Mouse (Mus musculus): ENCODE data around the gene Pcbd2. TPM values are rescaled to one million over a fixed set of nuclear protein-coding genes. Genes with fewer than 3 reads are reported as not detected.
A peak's percentile ranks its signal among the peaks of the same experiment; 100 is the strongest.

Pcbd2 gene
- total and polyA plus RNA-seq, 2 experiments from 2014 or later: 8.6 to 30.6 TPM

DNA sequence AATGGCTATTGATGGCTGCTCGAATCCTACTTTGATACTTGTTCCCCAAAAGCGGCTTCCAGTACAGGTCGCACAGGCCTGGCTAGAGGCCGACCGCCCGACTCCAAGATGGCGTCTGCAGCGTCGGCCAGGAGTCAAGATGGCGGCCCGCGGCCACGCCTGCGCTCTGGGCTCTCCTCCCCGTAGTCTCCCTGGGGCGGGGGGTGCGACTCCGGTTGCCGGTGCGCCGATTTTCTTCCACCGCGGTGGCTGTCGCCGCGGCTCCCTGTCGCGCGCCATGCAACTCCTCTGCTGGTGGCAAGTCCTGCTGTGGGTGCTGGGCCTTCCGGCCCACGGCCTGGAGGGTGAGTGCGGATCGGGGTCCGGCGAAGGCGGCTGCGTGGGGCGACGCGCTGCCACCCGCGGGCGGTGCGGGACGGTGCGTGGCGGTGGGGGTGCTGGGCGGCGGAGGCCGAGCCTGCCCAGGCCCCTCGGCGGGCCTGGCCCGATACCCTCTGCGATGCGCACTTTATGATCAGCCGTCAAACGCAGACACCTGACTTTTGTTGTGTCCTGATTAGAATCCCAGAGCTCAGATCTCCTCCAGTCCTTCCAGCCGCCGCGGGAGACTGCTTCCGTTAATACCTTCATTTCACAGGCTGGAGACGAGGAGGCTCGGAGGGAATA is 12.5 kb upstream of the Pcbd2 start, which contains the start of gene Txndc15:
TSS of gene Txndc15 (plus strand) at position 150 of the 666 bp plus-strand sequence.
- peak within 1 kb of the TSS; percentile 91 for H3K9ac ChIP-seq (replicated peaks; ENCODE audit: low read length, poor library complexity, severe bottlenecking)
- H3K36me3 ChIP-seq (ENCODE audit: insufficient read depth, low read length): peaks cover 14% of the 10 kb centered on the region
- H3K27ac ChIP-seq (ENCODE audit: low read depth, low read length): peak within 1 kb of the TSS; percentile 97
- ATAC-seq (ENCODE audit: low FRiP score) (peak; percentile 92), DNase-seq (ENCODE audit: low spot score) (peak; percentile 93)
- no peaks in the 10 kb centered on the region for H3K27me3 ChIP-seq (ENCODE audit: insufficient read depth, low read length)
- under 1% methylated on average over 49 of the region's 63 CpGs for WGBS
- H3K4me2 ChIP-seq (ENCODE audit: low read depth, low read length, poor library complexity, severe bottlenecking): peak within 1 kb of the TSS; percentile 55
- peak within 1 kb of the TSS; percentile 72 for H3K4me3 ChIP-seq (ENCODE audit: low read depth, low read length)
- TF ChIP-seq CTCF (IDR thresholded peaks at IDR 0.05): no peak
- peaks cover 5% of the 10 kb centered on the region; the same call in 1 of the 2 replicates for H3K4me1 ChIP-seq (ENCODE audit: insufficient read depth, low read length)
- no peaks in the 10 kb centered on the region for H3K9me3 ChIP-seq (ENCODE audit: low read length)

- H3K36me3 ChIP-seq (ENCODE audit: insufficient read depth, low read length): peaks cover 18% of the 10 kb centered on the region
- DNase-seq (ENCODE audit: low spot score) (no peak), ATAC-seq (ENCODE audit: low FRiP score) (no peak)
- H3K4me1 ChIP-seq (ENCODE audit: insufficient read depth, low read length): peaks cover 5% of the 10 kb centered on the region; the same call in 1 of the 2 replicates
- H3K4me2 ChIP-seq (ENCODE audit: low read depth, low read length, poor library complexity, severe bottlenecking): peak overlapping the region; percentile 55
- H3K27ac ChIP-seq (ENCODE audit: low read depth, low read length): peak overlapping the region; percentile 97
- peak overlapping the region; percentile 72 for H3K4me3 ChIP-seq (ENCODE audit: low read depth, low read length)
- H3K9me3 ChIP-seq (ENCODE audit: low read length): no peaks in the 10 kb centered on the region
- H3K27me3 ChIP-seq (ENCODE audit: insufficient read depth, low read length): no peaks in the 10 kb centered on the region
- TF ChIP-seq CTCF (IDR thresholded peaks at IDR 0.05): no peak
- 9% methylated on average over 5 of the region's 5 CpGs for WGBS
- H3K9ac ChIP-seq (replicated peaks; ENCODE audit: low read length, poor library complexity, severe bottlenecking): peak overlapping the region; percentile 91
These were observed 12.0 kb upstream of the Pcbd2 start for GRCm38 (mm10) chr13:55715167-55715512.

DNA sequence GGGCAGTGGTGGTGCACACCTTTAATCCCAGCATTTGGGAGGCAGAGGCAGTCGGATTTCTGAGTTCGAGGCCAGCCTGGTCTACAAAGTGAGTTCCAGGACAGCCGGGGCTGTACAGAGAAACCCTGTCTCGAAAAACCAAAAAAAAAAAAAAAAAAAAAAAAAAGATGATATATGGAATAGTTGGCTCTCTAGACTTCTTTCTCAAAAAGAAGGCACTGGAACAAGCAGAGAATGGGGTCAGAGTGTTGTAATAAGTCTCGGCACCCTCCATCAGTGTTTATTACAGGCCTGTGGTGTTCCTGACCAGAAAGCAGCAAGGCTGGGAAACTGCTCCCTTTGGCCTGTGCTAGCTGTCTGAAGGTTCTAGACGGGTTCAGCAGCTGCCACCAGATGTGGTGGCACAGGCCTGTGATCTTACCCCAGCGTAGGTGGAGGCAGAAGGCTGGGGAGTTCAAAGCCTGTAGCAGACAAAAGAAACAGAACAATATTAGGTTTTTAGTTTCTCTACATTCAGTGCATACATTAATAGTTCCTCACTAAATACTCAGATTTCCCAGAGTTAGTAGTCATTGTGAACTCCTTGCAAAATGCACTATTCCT is 11.2 kb upstream of the Pcbd2 start:
- DNase-seq (ENCODE audit: low spot score) (no peak), ATAC-seq (ENCODE audit: low FRiP score) (no peak)
- Histone ChIP-seq H3K9me3 (ENCODE audit: low read length) (no peaks in the 10 kb centered on the region), H3K27ac (ENCODE audit: low read depth, low read length) (no peak overlapping the region), H3K9ac (replicated peaks; ENCODE audit: low read length, poor library complexity, severe bottlenecking) (no peak overlapping the region), H3K27me3 (ENCODE audit: insufficient read depth, low read length) (no peaks in the 10 kb centered on the region), H3K4me3 (ENCODE audit: low read depth, low read length) (no peak overlapping the region), H3K36me3 (ENCODE audit: insufficient read depth, low read length) (peaks cover 23% of the 10 kb centered on the region), H3K4me1 (ENCODE audit: insufficient read depth, low read length) (peaks cover 5% of the 10 kb centered on the region; the same call in 1 of the 2 replicates), H3K4me2 (ENCODE audit: low read depth, low read length, poor library complexity, severe bottlenecking) (peak overlapping the region; percentile 55)
- 89% methylated on average over 7 of the region's 7 CpGs for WGBS
- no peak for TF ChIP-seq CTCF (IDR thresholded peaks at IDR 0.05)

DNA sequence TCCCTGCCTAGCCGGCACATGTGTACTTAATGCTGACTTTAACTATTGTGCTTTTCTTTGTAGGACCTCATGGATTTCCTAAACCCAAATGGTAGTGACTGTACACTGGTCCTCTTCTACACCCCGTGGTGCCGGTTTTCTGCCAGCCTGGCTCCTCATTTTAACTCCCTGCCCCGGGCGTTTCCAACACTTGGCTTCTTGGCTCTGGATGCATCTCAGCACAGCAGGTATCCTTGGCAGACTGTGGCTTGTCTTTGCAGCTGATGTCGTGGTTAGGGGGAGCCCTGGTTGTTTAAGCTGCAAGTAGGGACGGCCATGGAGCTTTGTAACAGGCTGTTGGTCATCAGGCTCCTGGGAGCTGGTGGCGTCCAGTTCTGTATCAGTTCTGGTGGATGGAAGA is 5.7 kb upstream of the Pcbd2 start:
- WGBS: 74% methylated on average over 8 of the region's 8 CpGs
- Histone ChIP-seq H3K4me3 (ENCODE audit: low read depth, low read length) (no peak overlapping the region), H3K27me3 (ENCODE audit: insufficient read depth, low read length) (no peaks in the 10 kb centered on the region), H3K9me3 (ENCODE audit: low read length) (no peaks in the 10 kb centered on the region), H3K27ac (ENCODE audit: low read depth, low read length) (no peak overlapping the region), H3K4me2 (ENCODE audit: low read depth, low read length, poor library complexity, severe bottlenecking) (no peak overlapping the region), H3K4me1 (ENCODE audit: insufficient read depth, low read length) (peaks cover 3% of the 10 kb centered on the region; the same call in 1 of the 2 replicates), H3K9ac (replicated peaks; ENCODE audit: low read length, poor library complexity, severe bottlenecking) (no peak overlapping the region), H3K36me3 (ENCODE audit: insufficient read depth, low read length) (peaks cover 43% of the 10 kb centered on the region)
- no peak for TF ChIP-seq CTCF (IDR thresholded peaks at IDR 0.05)
- ATAC-seq (ENCODE audit: low FRiP score): no peak
- DNase-seq (ENCODE audit: low spot score): peak; percentile 65

- no peak for TF ChIP-seq CTCF (IDR thresholded peaks at IDR 0.05)
- ATAC-seq (ENCODE audit: low FRiP score): no peak
- Histone ChIP-seq H3K9me3 (ENCODE audit: low read length) (no peaks in the 10 kb centered on the region), H3K4me3 (ENCODE audit: low read depth, low read length) (no peak overlapping the region), H3K36me3 (ENCODE audit: insufficient read depth, low read length) (peaks cover 43% of the 10 kb centered on the region), H3K4me1 (ENCODE audit: insufficient read depth, low read length) (no peaks in the 10 kb centered on the region), H3K27ac (ENCODE audit: low read depth, low read length) (no peak overlapping the region), H3K27me3 (ENCODE audit: insufficient read depth, low read length) (no peaks in the 10 kb centered on the region), H3K9ac (replicated peaks; ENCODE audit: low read length, poor library complexity, severe bottlenecking) (no peak overlapping the region), H3K4me2 (ENCODE audit: low read depth, low read length, poor library complexity, severe bottlenecking) (no peak overlapping the region)
- DNase-seq (ENCODE audit: low spot score): no peak
- 98% methylated on average over 2 of the region's 2 CpGs for WGBS
These were observed 5.2 kb upstream of the Pcbd2 start for GRCm38 (mm10) chr13:55721995-55722394.

DNA sequence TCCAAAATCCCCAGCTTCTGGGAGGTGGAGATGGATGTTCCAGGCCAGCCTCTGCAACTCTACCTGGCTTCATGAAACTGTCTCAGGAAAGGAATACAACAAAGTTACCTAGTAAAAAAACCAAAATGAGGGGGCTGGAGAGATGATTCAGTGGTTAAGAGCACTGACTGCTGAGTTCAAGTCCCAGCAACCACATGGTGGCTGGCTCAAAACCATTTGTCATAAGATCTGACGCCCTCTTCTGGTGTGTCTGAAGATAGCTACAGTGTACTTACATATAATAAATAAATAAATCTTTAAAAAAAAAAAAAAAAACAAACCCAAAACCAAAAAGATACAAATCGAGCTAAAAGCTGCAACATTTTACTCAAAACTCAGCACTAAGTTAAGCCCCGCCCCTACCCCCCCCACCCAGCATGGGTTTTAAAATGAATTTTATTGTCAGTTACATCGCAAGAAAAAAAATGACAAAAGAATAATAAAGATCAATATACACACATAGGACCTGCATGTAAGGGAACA is 509 bp upstream of the Pcbd2 start:
- DNase-seq (ENCODE audit: low spot score) (peak; percentile 46), ATAC-seq (ENCODE audit: low FRiP score) (no peak)
- peak overlapping the region; percentile 88 for H3K27ac ChIP-seq (ENCODE audit: low read depth, low read length)
- peak overlapping the region; percentile 54 for H3K4me2 ChIP-seq (ENCODE audit: low read depth, low read length, poor library complexity, severe bottlenecking)
- WGBS: 3% methylated on average over 4 of the region's 4 CpGs
- H3K4me1 ChIP-seq (ENCODE audit: insufficient read depth, low read length): no peaks in the 10 kb centered on the region
- no peaks in the 10 kb centered on the region for H3K9me3 ChIP-seq (ENCODE audit: low read length)
- peak; percentile 52 for TF ChIP-seq CTCF (IDR thresholded peaks at IDR 0.05)
- peak overlapping the region; percentile 63 for H3K9ac ChIP-seq (replicated peaks; ENCODE audit: low read length, poor library complexity, severe bottlenecking)
- H3K27me3 ChIP-seq (ENCODE audit: insufficient read depth, low read length): no peaks in the 10 kb centered on the region
- peaks cover 18% of the 10 kb centered on the region for H3K36me3 ChIP-seq (ENCODE audit: insufficient read depth, low read length)
- H3K4me3 ChIP-seq (ENCODE audit: low read depth, low read length): peak overlapping the region; percentile 56
